Mouse (Mus musculus) layer of hippocampus, adult 2 months (tissue): ENCODE results near the gene Aqp11. TPM values are rescaled to one million over a fixed set of nuclear protein-coding genes. Genes with fewer than 3 reads are reported as not detected.

Experiments
- DNase-seq, 2 experiments: peaks; one replicate each; pipeline ENCODE4 v3.0.0; 2022; ENCODE audit warnings: low spot score in 2 of 2
- H3K27ac ChIP-seq: fragments of 200-600 bp; 2 replicates; pipeline ENCODE4 v1.8.1; 2022
- H3K4me3 ChIP-seq: fragments of 200-600 bp; 2 replicates; pipeline ENCODE4 v1.8.1; 2022; ENCODE audit warnings: mild to moderate bottlenecking
- CTCF ChIP-seq: fragments of 200-600 bp; conservative IDR thresholded peaks from 2 replicates; pipeline ENCODE4 v1.8.1; 2022; ENCODE audit warnings: antibody characterized with exemption, mild to moderate bottlenecking, moderate library complexity
- total RNA-seq, 2 experiments: library from RNA; stranded (reverse); gene quantifications; 2 replicates each; pipeline ENCODE4 v1.2.3; 2021

Gene Aqp11
- total RNA-seq, 2 experiments from 2014 or later, result 37.7 to 38.9 TPM

DNA sequence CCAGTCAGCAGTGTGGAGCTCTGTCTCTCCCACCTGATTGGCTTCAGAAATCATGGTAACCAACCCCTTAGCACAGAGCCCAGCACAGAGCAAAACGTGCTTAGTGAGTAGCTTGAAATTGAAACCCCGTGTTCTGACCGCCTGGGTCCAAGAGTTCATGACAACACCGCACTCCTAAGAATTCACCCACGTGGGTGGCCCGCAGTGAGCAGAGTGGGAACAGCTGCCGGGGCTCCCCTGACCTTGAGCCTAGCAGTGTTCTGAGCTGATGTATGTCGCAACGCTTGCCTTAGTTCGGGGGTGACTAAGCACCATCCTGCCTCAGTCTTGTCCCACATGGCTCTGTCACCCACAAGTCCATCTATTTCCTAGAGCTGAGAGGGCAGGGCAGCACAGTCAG is 2.9 kb upstream of the Aqp11 start:
- TF ChIP-seq CTCF, result no peak
- no peak overlapping the region for H3K4me3 ChIP-seq

DNA sequence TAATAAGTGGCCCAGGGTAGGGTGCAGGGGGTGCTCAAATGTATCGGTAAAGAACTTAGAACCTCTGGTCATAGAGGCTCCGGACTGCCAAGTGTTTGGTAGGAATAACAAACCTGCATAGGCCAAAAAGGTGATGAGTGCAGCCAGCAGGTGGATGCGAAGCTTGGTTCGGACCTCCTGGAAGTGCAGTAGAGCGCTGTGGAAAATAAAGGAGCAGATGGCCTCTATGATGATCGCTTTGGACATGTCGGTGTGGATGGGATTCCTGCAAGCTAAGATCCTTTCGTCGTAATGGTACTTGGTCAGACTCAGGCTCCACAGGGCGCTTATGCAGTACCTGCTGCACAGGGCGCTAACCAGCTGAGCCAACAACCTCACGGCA is 842 bp downstream of the Aqp11 start:
- DNase-seq, result no peak
- H3K4me3 ChIP-seq, result peak overlapping the region; percentile 85
- peak overlapping the region; percentile 91 for H3K27ac ChIP-seq
- TF ChIP-seq CTCF, result no peak

More for the DNA sequence above, 2.9 kb upstream of the Aqp11 start:
- no peak for DNase-seq
- no peak overlapping the region for H3K27ac ChIP-seq

DNA sequence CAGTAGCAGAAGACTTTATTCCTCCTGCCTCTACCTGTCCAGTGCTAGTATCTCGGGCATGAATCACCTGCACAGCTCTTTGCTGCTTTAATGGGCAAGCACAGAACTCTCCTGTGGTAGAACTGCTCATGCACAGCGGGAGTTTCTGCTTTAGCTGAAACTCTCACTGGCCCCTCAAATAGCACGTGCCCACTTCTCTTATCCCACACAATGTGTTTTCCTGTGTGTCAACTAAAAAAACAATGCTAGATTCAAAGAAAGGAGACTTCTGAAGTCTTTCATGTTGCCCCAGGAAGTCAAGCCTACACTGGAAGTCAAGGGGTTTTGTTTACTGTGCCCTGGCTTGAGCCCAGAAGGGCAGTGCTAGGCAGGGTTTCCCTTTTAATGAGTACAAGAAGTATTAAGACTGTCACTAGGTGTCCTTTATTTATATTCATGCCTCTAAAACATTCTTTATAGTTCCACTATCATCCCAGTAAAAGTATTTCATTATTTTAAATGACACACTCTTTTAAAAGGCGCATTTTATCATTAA is 2.1 kb downstream of the Aqp11 start:
- H3K4me3 ChIP-seq, result peak overlapping the region; percentile 85
- no peak for TF ChIP-seq CTCF
- peak overlapping the region; percentile 91 for H3K27ac ChIP-seq
- no peak for DNase-seq

DNA sequence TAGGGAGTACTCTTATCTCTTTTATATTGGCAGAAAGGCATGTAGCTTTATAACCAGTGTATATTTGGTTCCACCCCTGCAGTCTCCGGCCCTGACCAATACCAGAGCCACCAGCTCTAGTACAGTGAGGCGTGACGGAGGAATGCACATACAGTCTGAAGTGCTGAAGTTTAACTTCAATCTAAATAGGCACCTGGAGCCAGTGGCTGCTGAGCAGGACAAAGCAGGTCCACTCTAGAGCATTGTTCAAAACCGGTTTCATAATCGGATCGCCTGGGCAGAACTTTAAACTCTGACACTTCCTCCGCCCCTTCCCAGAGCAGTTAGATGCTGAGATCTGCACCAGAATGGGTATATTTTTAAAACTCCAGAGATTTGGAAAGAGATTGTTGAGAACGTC is 3.1 kb downstream of the Aqp11 start:
- no peak for TF ChIP-seq CTCF
- peak overlapping the region; percentile 29; the same call in 1 of the 2 replicates for H3K27ac ChIP-seq

DNA sequence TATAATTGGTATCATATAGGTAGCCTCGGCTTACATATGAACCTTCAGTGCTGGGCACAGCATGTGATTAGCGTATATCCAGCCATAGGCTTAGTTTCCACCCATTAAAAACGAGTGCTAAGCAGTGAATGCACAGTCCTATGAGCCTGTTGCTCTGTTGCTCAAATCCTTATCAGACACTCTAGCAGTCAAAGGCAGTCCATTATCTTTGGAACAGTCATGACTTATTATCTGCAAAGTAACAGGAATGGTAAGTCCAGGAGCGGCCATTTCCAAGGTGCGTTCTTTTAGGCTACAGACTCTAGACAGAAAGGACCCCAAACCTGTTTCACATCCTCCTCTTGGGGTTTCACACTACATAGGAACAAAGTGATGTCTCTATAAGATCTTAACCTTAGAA is 4.5 kb downstream of the Aqp11 start:
- no peak overlapping the region for H3K27ac ChIP-seq
- DNase-seq, result no peak
- no peak for TF ChIP-seq CTCF
- no peak overlapping the region for H3K4me3 ChIP-seq

More for the DNA sequence above, 3.1 kb downstream of the Aqp11 start:
- H3K4me3 ChIP-seq, result peak overlapping the region; percentile 85
- DNase-seq, result no peak

DNA sequence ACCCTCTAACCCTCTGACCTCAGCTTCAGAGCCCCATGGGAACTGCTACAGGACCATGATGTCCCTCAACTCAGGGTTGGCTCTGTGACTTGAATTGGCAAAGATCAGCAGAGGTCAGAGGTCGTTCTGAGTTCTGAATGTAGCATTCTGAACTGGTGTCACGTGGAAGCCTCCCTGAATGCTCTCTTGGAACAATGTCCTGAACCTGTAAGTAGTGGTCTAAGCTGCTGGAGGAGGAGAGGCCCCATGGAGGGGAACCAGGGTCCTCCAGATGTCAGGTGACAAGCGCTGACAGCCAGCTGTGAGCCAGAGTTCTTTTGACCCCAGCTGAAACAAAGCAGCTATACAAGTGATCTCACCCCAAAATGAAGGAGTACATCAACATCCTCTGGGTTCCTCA is 7.7 kb downstream of the Aqp11 start:
- H3K4me3 ChIP-seq, result no peak overlapping the region
- H3K27ac ChIP-seq, result peak overlapping the region; percentile 77
- TF ChIP-seq CTCF, result no peak
- DNase-seq, result no peak

DNA sequence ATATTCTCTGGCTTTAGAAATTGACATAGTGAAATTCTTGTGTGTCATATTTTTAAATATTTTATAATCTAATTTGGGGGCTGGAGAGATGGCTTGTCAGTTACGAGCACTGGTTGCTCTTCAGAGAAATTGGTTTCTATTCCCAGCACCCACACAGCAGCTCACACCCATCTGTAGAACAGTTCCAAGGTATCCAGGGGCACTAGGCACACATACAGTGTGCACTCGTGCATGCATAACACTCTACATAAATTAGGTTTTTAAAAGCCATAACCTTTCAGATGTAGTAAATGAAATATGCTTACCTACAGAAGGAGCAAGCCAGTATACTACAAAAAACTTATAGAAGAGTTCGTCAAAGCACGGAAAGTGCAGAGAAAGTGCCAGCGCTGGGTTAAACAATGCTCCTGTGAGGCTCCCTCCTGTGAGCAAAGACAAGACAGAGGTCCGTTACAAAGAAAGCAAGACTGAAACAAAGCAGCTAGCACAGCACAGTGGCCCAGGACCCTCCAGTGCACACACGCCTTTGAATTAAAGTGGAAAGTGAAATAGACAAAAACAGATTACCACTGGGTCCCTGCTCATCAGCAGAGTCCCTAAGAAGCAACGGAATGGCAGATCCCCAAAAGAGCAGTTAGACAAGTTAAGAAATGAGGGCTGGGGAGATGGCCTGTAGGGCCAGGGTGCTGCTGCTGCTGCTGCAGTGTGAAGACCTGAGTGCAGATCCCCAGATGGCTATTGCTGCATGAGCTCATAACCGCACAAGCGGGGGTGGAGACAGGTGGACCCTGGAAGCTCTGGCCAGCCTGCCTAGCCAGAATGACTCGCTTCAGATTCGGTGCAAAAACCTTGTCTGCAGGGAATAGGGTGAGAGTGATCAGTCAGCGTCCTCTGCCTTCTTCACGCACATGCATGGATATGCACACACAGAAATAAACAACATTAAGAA is 9.1 kb downstream of the Aqp11 start:
- DNase-seq, result no peak
- H3K4me3 ChIP-seq, result no peak overlapping the region
- peak overlapping the region; percentile 77 for H3K27ac ChIP-seq
- TF ChIP-seq CTCF, result no peak

DNA sequence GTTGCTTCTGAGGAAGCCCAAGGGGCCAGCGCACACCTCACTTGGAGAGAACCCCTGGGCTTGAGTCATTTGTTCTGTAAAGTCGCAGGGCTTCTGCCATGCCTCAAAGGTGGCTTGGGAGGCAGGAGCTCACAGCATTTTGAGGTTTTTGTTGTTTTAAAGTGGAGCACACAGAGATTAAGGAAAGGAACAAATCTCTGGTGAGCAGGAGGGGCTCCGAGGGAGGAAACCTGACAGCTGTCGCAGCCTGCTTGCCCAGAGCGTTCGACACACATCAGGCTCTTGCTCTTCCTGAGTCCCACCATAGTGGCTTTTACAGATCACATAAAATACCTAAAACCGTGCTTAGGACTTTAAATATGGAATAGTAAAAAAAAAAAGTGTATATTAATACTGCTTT is 11.3 kb downstream of the Aqp11 start:
- TF ChIP-seq CTCF, result no peak
- Histone ChIP-seq H3K4me3 (no peak overlapping the region), H3K27ac (no peak overlapping the region)
- no peak for DNase-seq

DNA sequence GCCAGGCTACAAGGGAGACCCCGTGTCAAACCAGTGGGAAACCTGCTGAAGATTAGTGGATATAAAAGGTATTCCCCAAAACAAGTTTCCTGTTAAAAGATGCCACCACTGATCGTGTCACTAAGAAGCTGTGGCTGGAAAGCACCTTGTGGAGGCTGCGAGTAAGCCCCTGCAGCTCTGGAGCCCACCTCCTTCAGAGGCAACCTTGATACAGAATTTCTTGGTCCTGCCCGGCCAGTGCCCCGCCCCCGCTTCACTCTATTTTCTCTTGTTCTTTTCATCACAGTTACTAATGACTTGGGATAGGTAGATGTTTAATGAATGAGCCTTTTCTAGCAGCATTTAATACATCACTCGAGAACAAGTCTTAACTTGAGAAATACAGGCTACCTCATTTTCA is 12.0 kb downstream of the Aqp11 start:
- H3K4me3 ChIP-seq, result no peak overlapping the region
- no peak overlapping the region for H3K27ac ChIP-seq
- DNase-seq, result no peak
- TF ChIP-seq CTCF, result no peak

DNA sequence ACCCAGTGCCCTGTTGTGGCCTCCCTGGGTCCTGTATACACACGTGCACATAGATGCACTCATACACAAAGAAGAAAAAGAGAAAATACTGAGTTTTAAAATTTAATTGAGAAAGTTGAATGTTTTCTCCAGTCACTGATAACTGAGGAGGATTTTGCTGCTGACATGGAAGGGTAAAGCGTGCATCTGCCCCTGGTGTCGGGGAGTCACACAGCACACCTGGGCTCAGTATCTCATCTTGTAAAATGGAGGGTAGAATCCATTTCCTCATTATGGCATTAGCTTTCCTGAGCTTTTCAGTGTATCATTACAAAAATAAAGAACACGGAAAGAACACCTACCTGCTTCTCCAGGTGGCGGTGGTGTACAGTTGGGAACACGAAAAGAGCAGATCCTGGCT is 12.7 kb downstream of the Aqp11 start:
- TF ChIP-seq CTCF, result no peak
- Histone ChIP-seq H3K4me3 (no peak overlapping the region), H3K27ac (peak overlapping the region; percentile 91; the same call in 1 of the 2 replicates)
- no peak for DNase-seq

DNA sequence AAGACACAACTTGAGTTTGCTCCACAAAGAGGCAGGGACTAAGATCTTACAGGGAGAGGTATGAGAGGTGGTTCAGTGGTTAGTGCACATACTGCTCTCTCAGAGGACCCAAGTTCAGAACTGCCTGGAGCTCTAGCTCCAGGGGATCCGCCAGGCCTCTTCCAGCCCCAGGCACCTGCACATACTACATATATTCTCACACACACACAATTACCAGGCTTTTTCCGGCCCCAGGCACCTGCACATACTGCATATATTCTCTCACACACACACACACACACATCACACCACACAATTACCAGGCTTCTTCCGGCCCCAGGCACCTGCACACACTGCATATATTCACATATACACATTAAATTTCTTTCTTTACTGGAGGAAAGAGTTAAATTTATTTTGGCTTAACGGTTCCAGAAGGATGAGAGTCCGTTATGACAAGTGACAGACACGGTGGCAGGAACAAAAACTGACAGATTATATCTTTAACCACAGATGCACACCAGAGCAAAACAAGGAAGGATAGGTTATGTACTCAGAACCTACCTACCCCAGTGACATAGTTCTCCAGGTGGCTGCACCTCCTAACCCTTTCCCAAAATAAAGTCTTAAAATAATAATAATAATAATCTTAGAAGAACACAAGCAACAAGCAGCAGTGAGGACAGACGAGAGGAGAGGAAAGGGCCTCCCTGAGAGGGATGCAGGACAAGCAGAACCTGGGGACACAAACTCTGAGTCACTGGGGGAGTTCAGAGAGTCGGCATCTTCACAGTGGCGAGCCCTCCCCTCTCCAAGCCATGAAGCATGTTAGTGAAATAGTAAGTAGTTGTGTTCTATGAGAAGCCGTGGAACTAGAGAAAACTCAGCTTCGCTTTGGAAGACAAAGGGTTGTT is 14.2 kb downstream of the Aqp11 start:
- TF ChIP-seq CTCF, result no peak
- no peak overlapping the region for H3K4me3 ChIP-seq
- H3K27ac ChIP-seq, result peak overlapping the region; percentile 91
- no peak for DNase-seq

DNA sequence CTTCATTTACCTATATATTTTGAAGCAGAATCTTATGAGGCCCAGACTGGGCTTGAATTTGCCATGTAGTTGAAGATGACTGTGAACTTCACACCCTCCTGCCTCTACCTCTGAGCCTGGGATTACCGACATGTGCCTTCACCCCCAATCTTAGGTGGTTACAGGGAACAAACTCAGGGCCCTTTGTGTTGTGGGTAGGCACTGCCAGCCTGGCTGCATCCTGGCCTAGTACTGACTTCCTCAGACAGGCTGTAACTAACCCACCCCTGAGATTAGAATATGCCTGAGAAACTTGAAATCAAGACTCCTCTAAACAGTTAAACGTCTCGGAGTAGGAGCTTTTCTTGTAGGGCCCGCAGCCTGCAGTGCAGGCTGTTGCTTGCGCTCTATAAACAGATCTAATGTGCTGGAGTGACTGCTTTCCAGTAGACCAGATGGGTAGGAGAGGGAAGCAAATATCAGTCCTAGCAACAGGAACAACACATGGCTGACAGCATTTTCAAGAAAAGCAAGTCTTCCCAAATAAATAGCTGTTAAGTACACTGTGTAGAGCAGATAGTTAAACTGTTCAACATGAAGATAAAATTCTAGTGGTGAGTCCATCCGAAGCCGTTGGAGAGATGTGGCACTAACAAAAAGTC is 15.7 kb downstream of the Aqp11 start:
- peak overlapping the region; percentile 91 for H3K27ac ChIP-seq

DNA sequence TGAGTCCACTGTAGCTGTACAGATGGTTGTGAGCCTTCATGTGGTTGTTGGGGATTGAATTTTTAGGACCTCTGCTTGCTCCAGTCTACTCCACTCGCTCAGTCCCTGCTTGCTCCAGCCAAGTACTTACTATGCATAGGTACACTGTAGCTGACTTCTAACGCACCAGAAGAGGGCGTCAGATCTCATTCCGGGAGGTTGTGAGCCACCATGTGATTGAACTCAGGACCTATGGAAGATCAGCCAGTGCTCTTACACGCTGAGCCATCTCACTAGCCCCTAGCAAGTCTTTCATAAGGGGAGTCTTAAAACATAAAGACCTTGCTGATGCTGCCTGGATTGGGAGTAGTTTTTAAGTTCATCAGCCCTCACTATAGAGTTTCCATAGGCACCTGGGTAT is 18.0 kb downstream of the Aqp11 start:
- DNase-seq, result no peak
- TF ChIP-seq CTCF, result peak; percentile 28
- peak overlapping the region; percentile 53; the same call in 1 of the 2 replicates for H3K27ac ChIP-seq
- H3K4me3 ChIP-seq, result no peak overlapping the region

More for the DNA sequence above, 15.7 kb downstream of the Aqp11 start:
- TF ChIP-seq CTCF, result no peak
- H3K4me3 ChIP-seq, result no peak overlapping the region
- DNase-seq, result peak; percentile 30 to 78
